Mouse (Mus musculus): ENCODE data around the gene Smarcd3.
"Not testable (repeated sequence)": the region's sequence is repeated elsewhere in the genome, so short reads cannot be mapped to it uniquely, and the experiment has no call there.

Smarcd3 gene

DNA sequence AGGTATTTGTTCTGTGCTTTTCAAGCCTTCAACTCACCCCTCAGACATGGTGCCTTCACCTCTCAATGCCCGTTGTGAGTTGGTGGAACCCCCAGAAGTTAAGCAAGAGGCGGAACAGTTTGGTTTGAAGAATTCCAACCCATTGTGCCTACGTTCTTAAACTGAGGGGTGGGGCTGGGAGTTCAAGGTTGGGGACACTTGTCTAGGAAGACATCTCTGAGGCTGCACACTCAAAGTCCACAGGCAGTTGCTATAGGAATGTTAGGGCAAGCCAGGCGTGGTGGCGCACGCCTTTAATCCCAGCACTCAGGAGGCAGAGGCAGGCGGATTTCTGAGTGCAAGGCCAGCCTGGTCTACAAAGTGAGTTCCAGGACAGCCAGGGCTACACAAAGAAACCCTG lies 68.9 kb downstream of the Smarcd3 start:
- in situ Hi-C loops (cut with MboI, MseI) = not testable (repeated sequence)

DNA sequence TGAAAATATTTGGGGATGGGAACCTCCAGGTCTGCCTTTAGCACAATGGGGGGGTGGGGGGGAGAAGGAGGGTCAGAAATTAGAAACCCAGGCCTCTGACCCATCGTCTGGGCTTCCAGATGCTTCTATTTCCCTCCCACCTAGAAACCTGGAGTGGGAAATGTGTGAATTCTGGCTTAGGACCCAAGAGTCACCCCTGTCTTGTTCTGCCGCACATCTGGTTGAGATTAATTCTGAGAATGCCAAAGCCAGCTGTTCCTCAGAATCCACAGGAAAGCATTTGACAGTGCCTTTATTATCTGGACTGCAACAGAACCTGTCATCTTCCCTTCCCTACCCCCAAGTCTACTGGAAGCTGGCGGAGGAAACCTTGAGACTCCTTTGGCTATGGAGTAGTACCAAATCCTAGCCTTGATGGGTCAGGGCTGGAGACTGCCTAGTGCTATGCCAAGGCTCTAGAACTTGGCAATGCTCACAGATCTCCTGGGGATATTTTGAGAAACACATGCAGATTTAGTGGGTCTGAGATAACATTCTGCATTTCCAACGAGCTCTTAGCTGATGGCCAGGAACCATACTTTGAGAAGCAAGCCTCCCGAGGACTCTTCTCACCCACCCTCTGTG lies 70.5 kb downstream of the Smarcd3 start:
- in situ Hi-C loops (cut with MboI, MseI) = no loop called here

DNA sequence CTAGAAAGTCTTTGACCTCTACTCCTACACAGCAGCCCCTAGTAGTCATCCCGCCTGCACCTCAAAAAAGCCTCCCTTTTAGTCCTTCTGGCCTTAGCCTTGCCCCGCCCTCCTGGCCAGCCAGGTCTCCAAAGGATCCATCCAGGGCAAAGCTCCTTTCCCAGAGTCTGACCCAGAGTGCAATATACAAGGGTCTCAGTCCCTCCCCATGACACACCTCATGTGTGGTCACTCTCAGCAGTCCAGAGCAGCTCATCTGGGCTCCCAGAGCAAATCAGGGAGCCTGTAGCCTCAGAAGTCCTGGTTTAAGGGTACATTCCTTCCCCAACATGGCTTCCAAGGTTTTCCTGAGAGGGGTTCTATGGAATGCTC lies 72.9 kb downstream of the Smarcd3 start:
- in situ Hi-C loops (cut with MboI, MseI) = no loop called here

DNA sequence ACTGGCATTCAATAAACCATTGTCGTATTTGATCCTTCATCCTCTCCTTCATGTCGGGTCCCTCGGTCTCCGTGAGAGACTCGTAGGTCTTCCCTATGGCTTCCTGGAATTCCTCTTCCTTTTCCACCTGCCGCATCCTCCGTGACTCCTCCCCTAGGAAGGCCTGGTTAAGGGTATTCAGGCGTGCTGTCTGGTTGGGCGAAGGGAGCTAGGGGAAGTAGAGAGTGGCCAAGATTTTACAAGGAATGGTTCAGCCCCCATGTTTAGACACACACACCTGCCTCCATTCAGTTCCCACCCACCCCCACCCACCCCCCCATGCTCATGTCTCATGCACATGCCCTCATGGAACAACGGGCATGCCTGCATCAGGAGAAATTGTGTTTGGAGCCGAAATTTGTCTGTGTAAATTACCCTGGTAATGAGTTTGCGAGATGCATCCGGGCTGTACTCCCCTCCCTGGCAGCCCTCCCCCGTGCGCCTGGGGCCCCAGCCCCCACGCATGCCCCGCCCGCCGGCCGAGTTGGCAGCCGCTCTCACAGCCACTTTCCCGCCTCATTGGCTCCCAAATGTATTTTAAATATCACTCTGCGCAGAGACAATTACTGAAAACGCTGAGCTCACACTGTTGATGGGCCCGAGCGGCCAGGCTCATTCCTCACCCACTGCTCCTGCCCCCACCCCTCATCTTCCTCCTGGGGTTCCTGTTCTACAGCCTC lies 73.5 kb downstream of the Smarcd3 start:
- in situ Hi-C loops (cut with MboI, MseI) = no loop called here

DNA sequence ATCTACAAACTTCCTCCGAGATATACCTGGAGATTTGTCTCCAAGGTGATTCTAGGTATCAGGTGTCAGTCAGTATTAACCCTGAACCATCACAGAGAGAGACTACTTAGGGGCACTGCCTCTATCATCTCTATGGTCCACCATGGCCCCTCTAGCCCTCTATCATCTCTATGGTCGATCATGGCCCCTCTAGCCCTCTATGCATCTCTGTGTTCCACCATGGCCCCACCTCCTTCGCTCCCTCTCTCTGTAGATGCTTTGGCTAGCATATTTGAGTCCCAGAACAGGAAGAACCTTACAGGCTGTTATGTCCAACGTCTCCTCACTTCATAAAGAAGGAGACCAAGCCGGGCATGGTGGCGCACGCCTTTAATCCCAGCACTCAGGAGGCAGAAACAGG lies 81.6 kb downstream of the Smarcd3 start:
- in situ Hi-C loops (cut with MboI, MseI) = no loop called here

- in situ Hi-C loops (cut with MboI, MseI) = no loop called here
Observed at GRCm38 (mm10) chr5:24541144-24541569, 83.1 kb downstream of the Smarcd3 start.
